Mouse (Mus musculus): ENCODE data around the gene Bri3bp.
A peak's percentile ranks its signal among the peaks of the same experiment; 100 is the strongest.
"Not testable (repeated sequence)": the region's sequence is repeated elsewhere in the genome, so short reads cannot be mapped to it uniquely, and the experiment has no call there.

The Bri3bp gene

GRCm38 (mm10) chr5:125441234-125442114, at the start of gene Bri3bp:
Gene Bri3bp (plus strand): TSS chr5:125441568.
- no peak for DNase-seq (ENCODE audit: low read depth, low spot score)

- peak; percentile 81 for DNase-seq (ENCODE audit: low read depth, low spot score)
Measured at GRCm38 (mm10) chr5:125391609-125392008, 49.8 kb upstream of the Bri3bp start.

GRCm38 (mm10) chr5:125392176-125392575, 49.2 kb upstream of the Bri3bp start:
- not testable (repeated sequence) for DNase-seq (ENCODE audit: low read depth, low spot score)

GRCm38 (mm10) chr5:125392618-125392976, 48.8 kb upstream of the Bri3bp start:
- DNase-seq (ENCODE audit: low read depth, low spot score): no peak

DNA sequence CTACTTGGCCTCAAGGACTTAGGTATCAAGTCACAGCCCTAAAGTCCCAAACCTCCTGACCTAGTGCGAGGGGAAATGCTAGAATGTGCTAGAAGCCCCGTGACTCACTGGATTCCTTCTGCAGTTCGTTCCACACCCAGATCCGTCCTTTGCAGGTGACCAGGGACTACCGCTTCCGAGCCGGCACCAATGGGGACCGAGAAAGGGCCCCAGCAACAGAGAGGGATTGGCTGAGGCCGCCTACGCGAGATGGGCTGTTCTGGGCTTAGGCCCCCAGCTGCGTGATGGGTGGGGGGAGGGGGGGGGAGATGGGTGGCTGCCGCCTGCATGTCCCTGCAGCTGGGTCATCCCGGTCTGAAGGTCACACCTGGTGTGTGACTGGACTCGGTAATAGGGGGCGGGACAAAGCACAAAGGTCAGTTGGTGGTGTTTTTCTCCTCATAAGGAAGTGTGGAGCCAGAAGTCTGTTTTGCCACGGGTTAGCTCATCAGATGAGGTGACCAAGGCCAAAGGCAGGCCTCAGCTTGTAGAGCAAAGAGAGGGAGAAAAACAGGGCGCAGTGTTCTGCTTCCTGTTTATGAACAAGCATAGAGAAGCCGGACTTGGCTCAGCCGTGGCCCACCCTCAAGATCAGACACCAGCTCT, 48.3 kb upstream of the Bri3bp start:
- DNase-seq (ENCODE audit: low read depth, low spot score): peak; percentile 99

DNA sequence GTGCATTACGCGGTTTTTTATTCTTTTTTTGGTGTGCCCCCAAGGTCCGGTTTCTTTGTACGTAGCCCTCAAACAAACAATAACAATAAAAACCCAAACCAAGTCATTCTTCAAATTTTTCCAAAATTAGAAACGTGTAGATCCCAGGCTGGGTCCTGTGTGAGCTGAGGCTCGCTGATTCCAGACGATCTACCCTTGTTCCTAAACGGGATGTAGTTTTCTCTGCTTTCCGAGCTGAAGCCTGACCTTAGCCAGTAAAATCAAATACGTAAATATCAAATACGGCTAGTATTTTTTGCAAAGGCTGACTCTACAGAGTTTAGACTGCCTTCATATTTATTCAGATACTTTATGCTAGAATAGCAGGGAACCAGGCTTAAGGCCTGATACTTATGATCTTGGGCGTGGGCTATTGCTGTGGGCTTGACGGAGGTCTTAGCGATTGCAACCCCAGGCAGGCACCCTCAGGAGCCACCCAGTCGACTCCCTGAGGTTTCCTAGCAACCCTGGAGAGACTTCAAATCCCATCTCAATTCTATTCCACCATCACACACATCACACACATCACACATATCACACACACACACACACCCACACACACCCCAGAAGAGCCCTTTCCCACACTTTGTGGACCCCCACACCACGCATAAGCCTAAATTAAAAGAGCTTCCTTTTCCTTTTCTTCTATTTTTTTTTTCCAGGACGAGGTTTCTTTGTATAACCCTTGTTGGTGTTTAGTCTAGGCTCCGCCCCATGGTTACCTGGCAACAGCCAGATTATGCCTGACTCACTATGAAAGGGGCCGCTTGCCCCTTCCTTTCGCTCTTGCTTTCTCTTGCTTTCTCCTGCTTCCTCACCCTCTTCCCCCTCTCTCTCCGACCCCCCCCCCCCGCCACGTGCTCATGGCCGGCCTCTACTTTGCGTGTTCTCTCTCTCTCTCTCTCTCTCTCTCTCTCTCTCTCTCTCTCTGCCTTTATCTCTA, 47.5 kb upstream of the Bri3bp start:
- DNase-seq (ENCODE audit: low read depth, low spot score): peak; percentile 81

GRCm38 (mm10) chr5:125395008-125395407, 46.4 kb upstream of the Bri3bp start:
- DNase-seq (ENCODE audit: low read depth, low spot score): no peak

DNA sequence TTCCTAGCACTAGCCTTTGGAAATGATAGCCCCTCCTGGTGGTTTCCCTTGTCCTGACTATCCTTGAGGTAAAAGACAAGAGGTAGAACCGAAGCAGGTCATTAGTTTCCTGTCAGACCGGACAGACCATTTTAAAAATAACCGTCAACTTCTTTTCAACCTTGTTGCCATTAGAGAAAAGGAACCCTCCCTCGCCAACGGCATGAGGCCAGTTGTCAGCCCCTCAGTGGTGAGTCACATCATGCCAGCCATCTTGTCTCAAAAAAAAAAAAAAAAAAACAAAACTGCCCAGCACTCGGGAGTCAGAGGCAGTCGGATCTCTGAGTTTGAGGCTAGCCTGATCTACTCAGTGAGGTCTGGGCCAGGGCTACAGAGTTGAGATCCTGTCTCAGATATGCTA, 40.5 kb upstream of the Bri3bp start:
- no peak for DNase-seq (ENCODE audit: low read depth, low spot score)

DNA sequence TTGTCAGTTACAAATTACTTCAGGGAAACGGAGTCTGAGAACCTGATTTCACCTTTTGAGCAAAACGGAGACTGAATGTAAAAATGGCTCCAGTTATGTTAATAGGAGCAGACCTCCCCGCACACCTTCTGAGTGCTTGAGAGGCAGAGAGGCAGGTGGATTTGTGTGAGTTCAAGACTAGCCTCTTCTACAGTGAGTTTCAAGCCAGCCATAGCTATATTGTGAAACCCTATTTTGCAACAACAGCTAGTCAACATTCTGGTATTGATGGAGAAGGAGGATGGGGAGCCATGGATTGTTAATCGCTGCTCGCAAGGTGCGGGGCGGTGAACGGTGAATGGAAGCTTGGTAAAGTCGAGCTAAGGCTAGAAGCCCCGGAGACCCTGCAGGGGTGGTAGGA, 38.9 kb upstream of the Bri3bp start:
- no peak for DNase-seq (ENCODE audit: low read depth, low spot score)

DNA sequence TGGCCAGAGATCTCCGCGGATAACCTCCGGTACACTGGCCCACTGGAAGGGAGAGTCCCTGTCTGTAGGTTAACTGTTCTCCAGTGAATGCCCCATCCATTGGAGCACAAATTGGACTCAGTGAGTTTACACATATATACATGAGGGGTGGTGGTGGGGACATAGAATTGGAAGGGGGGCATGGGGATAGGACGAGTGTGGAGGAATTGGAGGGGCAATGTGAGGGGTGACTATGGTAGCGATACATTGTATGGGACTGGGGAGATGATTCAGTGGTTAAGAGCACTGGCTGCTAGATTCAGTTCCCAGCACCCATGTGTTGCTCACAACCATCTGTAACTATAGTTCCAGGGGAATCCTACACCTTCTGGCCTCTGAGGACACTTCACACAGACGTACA, 38.4 kb upstream of the Bri3bp start:
- no peak for DNase-seq (ENCODE audit: low read depth, low spot score)

DNA sequence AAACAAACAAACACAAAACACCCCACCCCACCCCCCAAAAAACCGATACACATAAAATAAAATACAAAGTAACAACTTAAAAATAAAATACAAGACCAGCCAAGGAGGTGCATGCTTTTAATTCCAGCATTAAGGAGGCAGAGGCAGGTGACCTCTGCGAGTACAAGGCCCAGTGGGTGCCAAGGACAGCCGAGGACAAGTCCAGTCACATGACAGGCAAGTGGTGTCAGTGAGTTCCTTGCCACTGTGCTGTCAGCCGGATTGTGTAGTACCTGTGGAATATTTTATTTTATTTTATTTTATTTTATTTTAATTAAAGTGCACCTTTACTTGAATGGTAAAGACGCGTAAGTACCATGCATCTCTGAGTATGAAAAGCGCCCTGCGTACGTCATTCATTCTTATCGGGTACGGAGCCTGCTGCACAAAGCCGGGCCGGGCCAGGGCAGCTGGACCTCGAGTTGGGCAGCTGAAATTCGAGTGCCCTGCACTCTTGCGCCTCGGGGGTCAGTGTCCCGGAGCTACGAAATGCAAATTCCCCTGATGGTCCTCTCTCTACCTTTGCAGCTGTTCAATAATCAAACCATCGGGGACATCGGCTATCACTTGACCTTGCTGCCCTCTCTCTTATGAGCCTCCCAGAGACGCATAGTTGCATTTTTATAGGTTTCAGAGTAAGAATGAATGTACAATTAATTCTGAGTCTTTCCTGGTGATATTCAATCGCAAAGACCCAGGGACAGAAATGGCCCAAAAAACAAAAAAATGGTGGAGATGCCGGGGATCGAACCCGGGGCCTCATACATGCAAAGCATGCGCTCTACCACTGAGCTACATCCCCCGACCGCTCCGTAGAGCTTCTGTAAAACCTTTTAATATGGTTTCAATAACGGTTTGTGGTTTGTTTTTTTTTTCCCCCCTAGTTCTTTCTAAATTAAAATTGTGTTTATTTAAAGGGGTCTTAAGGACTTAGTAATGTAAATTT, 37.6 kb upstream of the Bri3bp start:
- no peak for DNase-seq (ENCODE audit: low read depth, low spot score)

- no peak for DNase-seq (ENCODE audit: low read depth, low spot score)
Measured at GRCm38 (mm10) chr5:125404536-125404902, 36.8 kb upstream of the Bri3bp start.

DNA sequence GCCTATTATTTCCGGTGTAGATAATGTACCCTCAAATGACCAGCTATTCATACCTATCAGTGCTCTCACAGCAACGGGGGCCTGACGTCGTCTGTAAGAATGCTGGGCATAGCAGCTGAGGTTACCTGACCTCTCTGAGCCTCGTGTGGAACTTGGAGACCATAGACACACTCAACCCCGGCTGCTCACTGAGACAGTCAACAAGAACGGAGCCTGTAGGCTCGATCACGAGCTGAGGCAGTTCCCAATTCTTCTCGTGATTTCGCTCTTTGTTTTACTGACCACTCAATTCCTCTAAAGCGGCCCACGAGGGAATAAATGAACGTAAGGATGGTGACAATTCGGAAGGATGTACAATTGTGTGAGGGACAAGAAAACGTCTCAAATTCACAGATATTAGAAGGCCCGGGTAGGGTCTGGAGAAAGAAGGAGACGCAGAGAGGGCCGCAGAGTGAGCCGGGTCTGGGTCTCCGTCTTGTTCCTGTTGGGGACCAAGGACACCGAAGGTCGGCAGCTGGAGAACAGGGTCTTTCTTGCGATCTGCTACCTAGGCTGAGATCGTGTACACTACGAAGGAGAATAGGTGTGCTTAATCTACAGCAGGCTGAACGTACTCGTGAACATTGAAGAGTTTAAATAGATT, 36.3 kb upstream of the Bri3bp start:
- DNase-seq (ENCODE audit: low read depth, low spot score): peak; percentile 75

DNA sequence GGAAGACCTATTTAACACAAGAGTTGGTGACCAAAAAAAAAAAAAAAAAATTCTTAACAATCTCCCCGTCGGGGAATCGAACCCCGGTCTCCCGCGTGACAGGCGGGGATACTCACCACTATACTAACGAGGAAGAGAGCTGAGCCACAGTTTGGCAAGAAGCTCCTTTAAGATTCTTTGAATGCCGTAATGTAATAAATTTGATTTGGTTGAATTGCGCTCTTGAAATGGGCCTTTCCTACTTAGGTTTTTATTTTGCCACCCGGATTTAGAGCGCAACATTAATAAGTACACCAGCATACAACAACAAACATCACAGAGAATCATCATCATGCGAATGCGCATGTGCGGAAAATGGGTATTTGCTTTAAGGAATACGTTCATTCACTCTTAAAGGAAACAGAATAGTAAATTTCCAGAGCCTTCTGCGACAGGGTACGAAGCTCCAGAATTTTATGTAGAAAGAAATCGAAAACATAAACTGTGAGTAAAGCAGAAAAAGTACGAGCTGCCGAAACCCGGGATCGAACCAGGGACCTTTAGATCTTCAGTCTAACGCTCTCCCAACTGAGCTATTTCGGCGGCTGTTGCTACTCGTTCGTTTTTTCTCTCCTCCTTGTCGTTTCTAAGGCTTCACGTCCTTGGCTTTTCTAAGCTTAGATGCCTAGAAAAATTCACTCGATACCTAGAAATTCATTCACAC, 35.7 kb upstream of the Bri3bp start:
- DNase-seq (ENCODE audit: low read depth, low spot score): peak; percentile 90

DNA sequence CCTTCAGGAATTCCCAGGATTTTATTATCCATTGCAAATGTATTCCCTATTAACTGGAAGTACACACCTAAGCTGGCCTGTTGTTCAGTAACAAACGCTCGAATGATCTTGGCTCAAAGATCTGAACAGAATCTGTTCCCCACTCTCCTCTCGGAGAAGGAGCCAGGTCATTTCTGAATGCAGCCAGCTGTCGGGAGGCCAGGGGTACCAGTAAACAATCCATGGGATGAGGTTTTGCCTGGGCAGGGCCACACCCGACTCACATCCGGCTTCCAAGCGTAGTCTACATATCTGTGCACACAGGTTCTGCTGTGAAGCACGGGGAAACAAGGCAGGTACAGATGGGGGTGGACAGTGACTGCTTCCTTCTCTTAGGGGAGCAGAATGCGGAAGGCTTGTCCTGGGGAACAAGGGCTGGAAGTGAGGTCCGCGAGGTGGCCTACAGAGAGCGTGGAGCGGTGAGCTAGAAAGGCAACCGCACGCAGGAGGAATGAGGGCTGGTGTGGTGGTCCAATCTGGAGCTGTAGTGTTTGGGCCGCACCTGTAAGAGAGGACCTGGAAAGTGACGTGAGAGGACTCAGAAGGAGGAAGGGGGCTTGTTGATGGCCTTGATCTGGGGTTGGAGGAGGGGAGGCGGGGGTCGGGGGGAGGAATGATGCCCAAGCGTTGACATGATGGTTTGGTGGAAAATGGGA, 34.9 kb upstream of the Bri3bp start:
- no peak for DNase-seq (ENCODE audit: low read depth, low spot score)

GRCm38 (mm10) chr5:125407020-125407830, 34.1 kb upstream of the Bri3bp start:
- no peak for DNase-seq (ENCODE audit: low read depth, low spot score)

DNA sequence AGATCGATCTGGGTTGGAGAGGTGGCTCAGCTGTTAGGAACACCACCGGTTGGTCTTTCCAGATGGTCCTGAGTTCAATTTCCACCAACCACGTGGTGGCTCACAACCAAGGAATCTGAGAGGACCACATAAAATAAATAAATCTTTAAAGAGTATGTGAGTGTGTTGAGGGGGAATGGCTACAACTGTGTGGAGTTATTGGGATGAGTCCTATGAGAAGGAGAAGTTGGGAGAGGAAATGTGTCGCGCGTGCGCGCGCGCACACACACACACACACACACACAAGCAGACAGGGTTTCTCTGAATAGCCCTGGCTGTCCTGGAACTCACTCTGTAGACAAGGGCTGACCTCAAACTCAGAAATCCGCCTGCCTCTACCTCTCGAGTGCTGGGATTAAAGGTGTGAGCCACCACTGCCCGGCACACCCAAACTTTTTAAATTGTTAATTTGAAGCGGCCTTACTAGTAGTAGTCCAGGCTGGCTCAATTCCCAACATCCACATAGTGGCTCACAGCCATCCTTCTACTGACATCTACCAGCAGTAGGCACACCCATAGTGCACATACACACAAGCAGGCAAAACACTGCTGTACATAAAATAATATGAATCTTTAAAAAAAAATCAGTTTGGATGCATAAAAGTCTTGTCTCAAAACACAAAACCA, 33.3 kb upstream of the Bri3bp start:
- no peak for DNase-seq (ENCODE audit: low read depth, low spot score)

DNA sequence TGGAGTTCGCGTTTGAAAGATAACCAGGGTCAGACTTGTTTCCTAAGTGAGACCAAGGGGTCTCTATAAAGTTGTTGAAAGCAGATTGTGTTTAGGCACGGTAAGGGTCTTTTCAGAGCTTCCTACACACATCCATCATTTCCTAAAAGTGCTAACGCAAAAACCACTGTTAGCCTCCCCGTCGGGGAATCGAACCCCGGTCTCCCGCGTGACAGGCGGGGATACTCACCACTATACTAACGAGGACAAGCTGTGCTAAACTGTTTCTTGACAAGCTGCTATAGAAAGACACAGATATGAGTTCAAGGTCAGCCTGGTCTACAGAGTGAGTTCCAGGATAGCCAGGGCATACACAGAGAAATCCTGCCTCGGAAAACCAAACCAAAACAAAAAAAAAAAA, 32.5 kb upstream of the Bri3bp start:
- DNase-seq (ENCODE audit: low read depth, low spot score): peak; percentile 80
